In genomic region chr5:123039120-123039752, GRCm38 (mm10) we compare ENCODE assay signal across 8 mouse cellular contexts. TPM values are rescaled to one million over a fixed set of nuclear protein-coding genes. Genes with fewer than 3 reads are reported as not detected.
DNase-seq lines count a peak whose midpoint lies in the region; ATAC-seq lines count a peak whose summit lies in the region.

No protein-coding gene starts in this region.

- peak; percentile 40 for DNase-seq in right cerebral cortex, postnatal 14 days
- DNase-seq in right cerebral cortex, postnatal 4 days, result no peak
- DNase-seq in embryonic facial prominence, embryonic 14.5 days (ENCODE audit: low spot score), result no peak
- peak; percentile 90 for DNase-seq in lung, postnatal 14 days
- DNase-seq in retina, postnatal 1 day, result peak; percentile 69
- no peak for DNase-seq in frontal cortex, postnatal 14 days (ENCODE audit: low spot score in 2 of 2)

- peak overlapping the region; percentile 46; the same call in 1 of the 2 replicates for H3K9ac ChIP-seq in embryonic facial prominence, embryonic 14.5 days (ENCODE audit: low read depth, low read length)
- H3K9ac ChIP-seq in heart, embryonic 12.5 days, result peak overlapping the region; percentile 49; the same call in 1 of the 2 replicates
- H3K9ac ChIP-seq in kidney, embryonic 14.5 days (ENCODE audit: low read depth, low read length), result peak overlapping the region; percentile 34; the same call in 1 of the 2 replicates

- H3K9me3 ChIP-seq in embryonic facial prominence, embryonic 14.5 days (ENCODE audit: control insufficient read depth, low read length), result no peaks in the 10 kb centered on the region
- no peaks in the 10 kb centered on the region for H3K9me3 ChIP-seq in heart, embryonic 12.5 days (replicated peaks)
- no peaks in the 10 kb centered on the region for H3K9me3 ChIP-seq in kidney, embryonic 14.5 days (ENCODE audit: control insufficient read depth, low read length)

- peaks cover 8% of the 10 kb centered on the region; the same call in 1 of the 2 replicates for H3K4me1 ChIP-seq in embryonic facial prominence, embryonic 14.5 days (ENCODE audit: control insufficient read depth, insufficient read depth, low read length)
- peaks cover 13% of the 10 kb centered on the region; the same call in 1 of the 2 replicates for H3K4me1 ChIP-seq in heart, embryonic 12.5 days (replicated peaks)
- 0 out of 2 replicates have a peak, but pooled peaks cover 3% of the 10 kb centered on the region for H3K4me1 ChIP-seq in kidney, embryonic 14.5 days (ENCODE audit: control insufficient read depth, insufficient read depth, low read length)

- no peak for ATAC-seq in embryonic facial prominence, embryonic 14.5 days (ENCODE audit: low read depth)
- peak; percentile 82 for ATAC-seq in heart, embryonic 12.5 days (ENCODE audit: insufficient number of reproducible peaks, low FRiP score)
- peak; percentile 64 for ATAC-seq in kidney, embryonic 14.5 days (ENCODE audit: low FRiP score, low TSS enrichment)

- H3K4me3 ChIP-seq in embryonic facial prominence, embryonic 14.5 days (ENCODE audit: low read depth, low read length), result peak overlapping the region; percentile 29
- H3K4me3 ChIP-seq in heart, embryonic 12.5 days, result peak overlapping the region; percentile 44
- peak overlapping the region; percentile 29 for H3K4me3 ChIP-seq in kidney, embryonic 14.5 days (ENCODE audit: low read length)

- H3K27ac ChIP-seq in embryonic facial prominence, embryonic 14.5 days (replicated peaks; ENCODE audit: low read depth, low read length), result no peak overlapping the region
- H3K27ac ChIP-seq in heart, embryonic 12.5 days (ENCODE audit: poor library complexity, severe bottlenecking), result no peak overlapping the region
- no peak overlapping the region for H3K27ac ChIP-seq in kidney, embryonic 14.5 days (ENCODE audit: low read depth, low read length)

- H3K4me2 ChIP-seq in embryonic facial prominence, embryonic 14.5 days (ENCODE audit: low read depth, low read length), result peak overlapping the region; percentile 62
- H3K4me2 ChIP-seq in heart, embryonic 12.5 days, result peak overlapping the region; percentile 80
- peak overlapping the region; percentile 50 for H3K4me2 ChIP-seq in kidney, embryonic 14.5 days (replicated peaks; ENCODE audit: low read depth, low read length)

- H3K27me3 ChIP-seq in embryonic facial prominence, embryonic 14.5 days (replicated peaks; ENCODE audit: control insufficient read depth, insufficient read depth, low read length), result no peaks in the 10 kb centered on the region
- H3K27me3 ChIP-seq in heart, embryonic 12.5 days (replicated peaks), result no peaks in the 10 kb centered on the region
- H3K27me3 ChIP-seq in kidney, embryonic 14.5 days (ENCODE audit: control insufficient read depth, insufficient read depth, low read length), result no peaks in the 10 kb centered on the region

- H3K36me3 ChIP-seq in embryonic facial prominence, embryonic 14.5 days (ENCODE audit: control insufficient read depth, insufficient read depth, low read length), result no peaks in the 10 kb centered on the region
- H3K36me3 ChIP-seq in heart, embryonic 12.5 days, result no peaks in the 10 kb centered on the region
- H3K36me3 ChIP-seq in kidney, embryonic 14.5 days (ENCODE audit: control insufficient read depth, insufficient read depth, low read length), result no peaks in the 10 kb centered on the region

- whole genome bisulfite sequencing in embryonic facial prominence, embryonic 14.5 days, result 4% methylated on average over 22 of the region's 25 CpGs
- WGBS in heart, embryonic 12.5 days, result 3% methylated on average over 25 of the region's 25 CpGs
- 5% methylated on average over 25 of the region's 25 CpGs for WGBS in kidney, embryonic 14.5 days

RNA-seq across cellular contexts. Expression of gene Morn3, which starts 7.6 kb away (rescaled TPM):
- 0.34 and 3.6 TPM in 2 replicates for polyA plus RNA-seq in embryonic facial prominence, embryonic 14.5 days (2014; fragmentation: Nextera tagmentation; extraction: Ambion mirVana)
- polyA plus RNA-seq in heart, embryonic 12.5 days (2016; fragmentation: Nextera tagmentation; extraction: Ambion mirVana), result not detected in 2 replicates
- 1.3 and 1.7 TPM in 2 replicates for polyA plus RNA-seq in kidney, embryonic 14.5 days (2014; fragmentation: Nextera tagmentation; extraction: Ambion mirVana)

RNA-seq across cellular contexts. Expression of gene Orai1, which starts 24.4 kb away (rescaled TPM):
- polyA plus RNA-seq in embryonic facial prominence, embryonic 14.5 days (2014; fragmentation: Nextera tagmentation; extraction: Ambion mirVana), result 19.5 and 20.8 TPM in 2 replicates
- 22.8 and 23.3 TPM in 2 replicates for polyA plus RNA-seq in heart, embryonic 12.5 days (2016; fragmentation: Nextera tagmentation; extraction: Ambion mirVana)
- polyA plus RNA-seq in kidney, embryonic 14.5 days (2014; fragmentation: Nextera tagmentation; extraction: Ambion mirVana), result 21.5 and 23.2 TPM in 2 replicates

RNA-seq across cellular contexts. Expression of gene Tmem120b, which starts 29.0 kb away (rescaled TPM):
- 16.8 and 17.6 TPM in 2 replicates for polyA plus RNA-seq in embryonic facial prominence, embryonic 14.5 days (2014; fragmentation: Nextera tagmentation; extraction: Ambion mirVana)
- 12.9 and 13.0 TPM in 2 replicates for polyA plus RNA-seq in heart, embryonic 12.5 days (2016; fragmentation: Nextera tagmentation; extraction: Ambion mirVana)
- polyA plus RNA-seq in kidney, embryonic 14.5 days (2014; fragmentation: Nextera tagmentation; extraction: Ambion mirVana), result 12.0 and 13.1 TPM in 2 replicates

RNA-seq across cellular contexts. Expression of gene Kdm2b, which starts 49.6 kb away (rescaled TPM):
- 30.1 and 31.0 TPM in 2 replicates for polyA plus RNA-seq in embryonic facial prominence, embryonic 14.5 days (2014; fragmentation: Nextera tagmentation; extraction: Ambion mirVana)
- polyA plus RNA-seq in heart, embryonic 12.5 days (2016; fragmentation: Nextera tagmentation; extraction: Ambion mirVana), result 38.6 and 39.8 TPM in 2 replicates
- polyA plus RNA-seq in kidney, embryonic 14.5 days (2014; fragmentation: Nextera tagmentation; extraction: Ambion mirVana), result 59.1 and 105 TPM in 2 replicates

Comparison
In these comparisons a context has a peak if more than half of its experiments do, and no peak if none do; other contexts are left out.
1. DNase-seq: peak in right cerebral cortex, postnatal 14 days (single experiment), lung, postnatal 14 days (single experiment) and retina, postnatal 1 day (single experiment); none in right cerebral cortex, postnatal 4 days (single experiment), embryonic facial prominence, embryonic 14.5 days (single experiment) and frontal cortex, postnatal 14 days (0 of 2).
2. Peak in every context shown above with its lines, with median percentiles within 50 percentile points of each other: H3K4me2 ChIP-seq, H3K4me3 ChIP-seq and H3K9ac ChIP-seq.